Mouse (Mus musculus) kidney, embryonic 14.5 days (tissue): Measurements from ENCODE around the gene Mustn1. TPM values are rescaled to one million over a fixed set of nuclear protein-coding genes. Genes with fewer than 3 reads are reported as not detected.

ENCODE experiments used
- polyA plus RNA-seq: library from polyadenylated mRNA; unstranded; fragments of >200 nt; fragmentation: Nextera tagmentation; extraction: Ambion mirVana; gene quantifications from 2 replicates; pipeline ENCODE4 v1.2.1, GENCODE M21; 2014

Gene Mustn1
- polyA plus RNA-seq, 1 experiment from 2014 or later: 2.7 TPM

Other genes with a start within 250 kb of the Mustn1 start
- gene Rft1, start 224.8 kb upstream of the Mustn1 start, polyA plus RNA-seq: 11.6 and 19.4 TPM in 2 replicates
- gene Sfmbt1, start 164.4 kb upstream of the Mustn1 start, polyA plus RNA-seq: 8.5 and 18.0 TPM in 2 replicates
- 26.8 and 29.5 TPM in 2 replicates for gene Tmem110, start 53.6 kb upstream of the Mustn1 start, polyA plus RNA-seq
- gene Itih4, start 7.3 kb downstream of the Mustn1 start, polyA plus RNA-seq: 0.12 and 0.26 TPM in 2 replicates
- 0.30 TPM in 1 of 2 replicates, not detected in the other for gene Itih3, start 44.6 kb downstream of the Mustn1 start, polyA plus RNA-seq
- gene Itih1, start 64.1 kb downstream of the Mustn1 start, polyA plus RNA-seq: 0.08 and 0.10 TPM in 2 replicates
- 11.1 and 20.3 TPM in 2 replicates for gene Nek4, start 72.2 kb downstream of the Mustn1 start, polyA plus RNA-seq
- gene Glt8d1, start 122.2 kb downstream of the Mustn1 start, polyA plus RNA-seq: 66.5 and 72.9 TPM in 2 replicates
- 350 and 462 TPM in 2 replicates for gene Spcs1, start 122.5 kb downstream of the Mustn1 start, polyA plus RNA-seq
- 104 and 116 TPM in 2 replicates for gene Pbrm1, start 139.9 kb downstream of the Mustn1 start, polyA plus RNA-seq
- gene Gnl3, start 140.0 kb downstream of the Mustn1 start, polyA plus RNA-seq: 146 and 166 TPM in 2 replicates
- gene Smim4, start 249.8 kb downstream of the Mustn1 start, polyA plus RNA-seq: 98.5 and 124 TPM in 2 replicates